Mouse (Mus musculus): ENCODE data around the gene Herc1.

The Herc1 gene

DNA sequence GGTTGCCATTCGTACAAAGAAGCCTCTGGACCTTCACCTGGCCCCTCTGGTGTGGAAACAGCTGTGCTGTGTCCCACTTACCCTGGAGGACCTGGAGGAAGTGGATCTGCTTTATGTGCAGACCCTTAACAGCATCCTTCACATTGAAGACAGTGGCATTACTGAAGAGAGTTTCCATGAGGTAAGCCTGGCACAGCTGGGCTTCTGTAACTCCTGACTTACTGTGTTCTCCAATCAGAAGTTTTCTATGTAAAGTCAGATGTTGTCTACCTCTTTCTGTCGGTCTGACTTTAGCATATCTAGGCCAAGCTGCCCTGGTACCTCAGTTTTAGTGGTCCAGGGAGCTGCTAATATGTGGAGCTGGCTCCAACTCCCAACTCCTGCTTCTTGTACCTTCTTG, 151.0 kb downstream of the Herc1 start:
- DNase-seq (ENCODE audit: low spot score) = no peak

GRCm38 (mm10) chr9:66503879-66504411, 153.7 kb downstream of the Herc1 start:
- no peak for DNase-seq (ENCODE audit: low spot score)

DNA sequence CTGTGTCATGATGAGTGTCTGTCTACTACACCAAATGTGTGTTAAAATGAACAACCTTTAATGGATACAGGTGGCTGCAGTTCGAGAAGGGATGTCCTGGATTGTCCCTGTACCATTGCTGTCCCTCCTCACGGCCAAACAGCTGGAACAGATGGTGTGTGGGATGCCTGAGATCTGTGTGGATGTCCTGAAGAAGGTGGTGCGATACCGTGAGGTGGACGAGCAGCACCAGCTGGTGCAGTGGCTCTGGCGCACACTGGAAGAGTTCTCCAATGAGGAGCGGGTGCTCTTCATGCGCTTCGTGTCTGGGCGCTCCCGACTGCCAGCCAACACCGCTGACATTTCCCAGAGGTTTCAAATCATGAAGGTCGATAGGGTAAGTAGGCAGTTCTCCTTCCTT, 154.3 kb downstream of the Herc1 start:
- DNase-seq (ENCODE audit: low spot score) = no peak

DNA sequence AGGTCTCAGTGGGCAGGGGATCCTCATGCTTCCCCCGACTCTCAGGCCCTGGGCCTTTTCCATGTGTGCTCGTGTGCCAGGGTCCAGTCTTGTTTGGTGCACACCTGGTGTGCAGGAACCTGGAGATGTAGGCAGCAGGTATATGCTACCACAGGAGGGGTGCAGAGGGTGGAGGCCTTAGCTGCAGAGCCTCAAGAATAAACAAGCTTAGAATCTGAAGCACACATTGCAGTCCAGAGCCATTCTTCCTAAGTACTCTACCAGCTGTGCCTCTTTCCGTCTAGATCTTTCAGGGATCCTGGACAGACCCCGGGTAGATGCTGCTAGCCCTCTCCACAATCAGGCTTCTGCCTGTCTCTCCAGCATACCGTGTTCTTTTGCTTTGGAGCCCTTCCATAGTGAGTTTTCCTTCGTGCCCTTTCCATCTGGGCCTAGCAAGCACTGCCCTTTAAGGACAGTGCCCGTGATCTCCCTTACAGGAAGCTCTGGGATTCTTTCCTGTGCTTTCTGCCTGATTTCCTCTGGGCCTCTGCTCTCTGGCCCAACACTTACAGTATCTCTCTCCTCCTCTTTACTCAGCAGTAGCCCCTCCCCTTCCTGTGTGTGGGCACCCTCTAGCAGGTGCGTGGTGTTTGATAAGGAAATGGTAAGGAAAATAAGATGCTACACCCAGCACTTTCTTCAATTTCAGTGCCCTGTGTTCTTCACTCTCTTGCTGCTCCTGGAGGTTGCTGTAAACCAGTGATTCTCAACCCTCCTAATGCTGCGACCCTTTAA, 155.1 kb downstream of the Herc1 start:
- no peak for DNase-seq (ENCODE audit: low spot score)

DNA sequence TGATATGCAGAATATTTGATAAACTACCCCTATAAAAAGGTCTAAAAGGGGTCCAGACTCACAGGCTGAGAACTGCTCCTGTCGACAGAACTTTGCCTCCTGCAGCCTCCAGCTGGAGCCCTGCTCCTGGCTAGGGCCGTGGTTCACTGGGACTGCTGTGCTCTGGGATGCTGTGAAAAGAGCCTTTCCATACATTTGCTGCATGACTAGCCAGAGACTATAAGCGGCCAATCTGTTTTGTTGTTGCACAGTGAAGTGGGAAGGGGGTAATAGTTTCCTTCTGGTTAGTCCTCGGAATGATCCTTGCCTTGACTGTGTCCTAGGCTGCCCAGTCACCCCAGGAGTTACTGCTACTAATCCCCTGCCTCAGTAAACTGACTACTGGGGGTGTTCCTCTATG, 155.8 kb downstream of the Herc1 start:
- DNase-seq (ENCODE audit: low spot score) = no peak

DNA sequence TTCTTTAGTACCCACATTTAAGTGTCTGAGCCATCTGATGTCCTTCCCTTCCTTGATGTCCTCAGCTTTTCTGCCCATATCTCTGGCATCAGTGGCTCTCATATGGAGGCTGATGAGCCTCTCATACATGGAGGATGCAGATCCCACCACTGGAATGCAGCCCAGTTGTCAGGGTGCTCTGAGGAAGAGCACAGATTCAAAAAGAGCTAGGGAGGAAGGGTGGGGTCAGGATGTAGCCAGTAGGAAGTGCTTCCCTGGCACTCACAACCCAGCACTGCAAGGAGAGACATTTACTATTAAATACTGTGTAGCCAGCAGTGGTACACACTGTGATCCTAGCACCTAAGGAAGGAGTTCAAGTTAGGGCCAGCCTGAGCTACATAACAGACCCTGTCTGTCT, 156.2 kb downstream of the Herc1 start:
- no peak for DNase-seq (ENCODE audit: low spot score)

GRCm38 (mm10) chr9:66507684-66508083, 157.4 kb downstream of the Herc1 start:
- DNase-seq (ENCODE audit: low spot score) = no peak

DNA sequence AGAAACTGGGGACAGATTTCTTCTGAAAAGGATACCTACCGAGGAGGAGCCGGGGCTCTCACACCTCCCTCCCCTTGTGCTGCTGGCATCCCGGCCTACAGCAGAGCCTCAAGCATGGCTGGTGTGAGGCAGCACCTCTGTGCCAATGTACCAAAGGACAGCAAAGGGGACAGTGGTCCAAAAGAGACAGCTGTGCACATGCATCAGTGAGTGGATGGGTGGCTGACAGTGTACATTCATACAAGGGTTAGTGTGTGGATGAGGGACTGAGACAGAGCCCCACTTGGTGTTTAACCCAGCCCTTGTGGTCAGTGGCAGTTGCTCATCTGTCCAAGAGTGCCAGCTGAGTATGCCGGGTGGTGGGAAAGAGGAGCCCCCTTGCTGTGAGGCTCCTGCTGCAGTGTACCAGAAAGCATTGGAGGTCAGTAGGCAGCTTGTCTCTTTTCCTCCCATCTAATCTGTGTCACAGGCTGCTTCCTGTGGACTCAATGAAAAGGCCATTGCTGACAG, 158.7 kb downstream of the Herc1 start:
- DNase-seq (ENCODE audit: low spot score) = no peak

GRCm38 (mm10) chr9:66510351-66510841, 160.1 kb downstream of the Herc1 start:
- DNase-seq (ENCODE audit: low spot score) = no peak

- no peak for DNase-seq (ENCODE audit: low spot score)
Measured at GRCm38 (mm10) chr9:66510944-66511343, 160.7 kb downstream of the Herc1 start.

DNA sequence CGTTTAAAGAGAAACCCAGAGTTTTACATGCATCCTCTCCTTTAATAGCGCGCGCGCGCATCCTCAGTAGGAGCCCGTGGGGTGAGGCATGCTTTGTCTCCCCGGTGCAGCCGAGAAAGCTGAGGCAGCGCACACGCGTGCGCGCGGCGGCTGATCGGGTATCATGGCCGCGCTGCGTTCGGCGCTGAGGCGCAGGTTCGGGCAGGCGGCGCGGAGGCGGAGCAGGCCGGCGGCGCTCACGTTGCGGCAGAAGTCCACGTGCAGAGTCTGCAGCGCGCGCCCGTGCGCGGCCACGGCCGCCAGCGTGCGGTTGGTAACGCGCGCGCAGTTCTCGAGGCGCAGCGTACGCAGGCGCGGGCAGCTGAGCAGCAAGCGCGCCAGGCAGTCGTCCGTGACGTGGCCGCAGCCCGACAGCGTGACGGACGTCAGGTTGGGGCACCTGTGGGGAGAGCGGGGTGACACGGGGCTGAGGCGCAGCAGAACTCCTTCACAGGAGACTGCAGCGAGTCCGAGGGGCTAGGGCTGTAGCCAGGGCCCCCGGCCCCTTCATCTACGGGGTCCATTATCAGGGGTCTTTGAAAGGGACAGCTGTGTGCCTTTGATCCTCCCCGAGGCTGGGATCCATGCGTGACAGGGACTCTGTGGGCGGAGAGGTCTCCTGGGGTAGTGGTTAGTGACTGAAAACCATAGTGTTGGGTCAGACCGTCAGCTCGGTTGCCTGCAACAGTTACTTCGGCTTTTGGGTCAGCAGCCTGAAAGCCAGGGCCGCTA, 161.5 kb downstream of the Herc1 start:
- peak; percentile 90 for DNase-seq (ENCODE audit: low spot score)

- DNase-seq (ENCODE audit: low spot score) = peak; percentile 89
Measured at GRCm38 (mm10) chr9:66512351-66512671, 162.1 kb downstream of the Herc1 start.

GRCm38 (mm10) chr9:66513150-66513549, 162.9 kb downstream of the Herc1 start:
- DNase-seq (ENCODE audit: low spot score) = no peak

DNA sequence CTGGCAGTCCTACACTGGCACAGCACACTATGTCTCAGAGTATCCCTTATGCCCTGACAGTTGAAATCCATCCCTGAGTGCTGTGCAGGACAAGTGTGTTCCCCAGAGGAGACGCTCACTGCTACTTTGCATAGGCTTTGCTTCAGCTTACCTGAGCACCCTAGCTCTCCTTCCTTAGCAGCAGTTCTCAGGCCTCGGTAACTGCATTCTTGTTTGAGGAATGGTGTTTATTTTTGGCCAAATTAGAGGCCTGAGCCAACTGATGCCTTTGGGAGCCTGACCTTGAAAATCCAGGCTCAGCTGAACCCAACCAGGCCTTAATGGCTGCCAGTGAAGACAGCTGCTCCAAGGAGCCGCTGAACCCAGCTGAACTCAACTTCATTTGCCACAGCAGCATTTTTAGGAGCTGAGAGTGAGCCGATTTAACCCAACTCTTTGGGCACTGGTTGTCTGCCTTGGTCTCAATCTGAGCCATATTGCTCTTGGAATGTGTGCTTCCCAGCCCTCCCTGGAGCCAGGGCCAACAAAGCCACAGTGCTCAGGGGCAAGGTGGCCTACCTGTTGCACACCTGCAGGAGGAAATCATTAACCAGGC, 163.5 kb downstream of the Herc1 start:
- DNase-seq (ENCODE audit: low spot score) = no peak

GRCm38 (mm10) chr9:66514256-66514770, 164.1 kb downstream of the Herc1 start, which contains the start of gene Fbxl22:
Gene Fbxl22 (minus strand): TSS chr9:66514593.
- DNase-seq (ENCODE audit: low spot score) = peak; percentile 85

DNA sequence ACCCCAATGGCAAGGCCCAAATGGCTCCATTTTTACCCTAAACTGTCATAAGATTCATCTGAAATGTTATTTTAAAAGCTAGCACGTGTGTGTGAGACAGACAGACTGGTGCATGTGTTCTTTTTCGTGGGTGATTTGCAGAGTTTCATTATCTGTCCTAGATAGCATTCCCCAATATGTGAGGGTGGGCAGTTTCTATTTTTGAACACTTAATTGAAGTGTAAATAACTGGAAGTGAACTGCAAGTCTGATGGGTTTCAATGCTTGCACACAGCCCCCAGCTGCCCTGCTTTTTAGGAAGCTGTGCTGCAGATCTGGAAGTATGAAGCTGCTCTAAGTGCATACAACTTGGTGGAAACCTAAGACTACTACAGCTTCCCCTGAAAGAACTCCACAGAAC, 164.9 kb downstream of the Herc1 start:
- DNase-seq (ENCODE audit: low spot score) = no peak

GRCm38 (mm10) chr9:66515680-66516210, 165.5 kb downstream of the Herc1 start:
- no peak for DNase-seq (ENCODE audit: low spot score)

- no peak for DNase-seq (ENCODE audit: low spot score)
Measured at GRCm38 (mm10) chr9:66516296-66516940, 166.2 kb downstream of the Herc1 start.

DNA sequence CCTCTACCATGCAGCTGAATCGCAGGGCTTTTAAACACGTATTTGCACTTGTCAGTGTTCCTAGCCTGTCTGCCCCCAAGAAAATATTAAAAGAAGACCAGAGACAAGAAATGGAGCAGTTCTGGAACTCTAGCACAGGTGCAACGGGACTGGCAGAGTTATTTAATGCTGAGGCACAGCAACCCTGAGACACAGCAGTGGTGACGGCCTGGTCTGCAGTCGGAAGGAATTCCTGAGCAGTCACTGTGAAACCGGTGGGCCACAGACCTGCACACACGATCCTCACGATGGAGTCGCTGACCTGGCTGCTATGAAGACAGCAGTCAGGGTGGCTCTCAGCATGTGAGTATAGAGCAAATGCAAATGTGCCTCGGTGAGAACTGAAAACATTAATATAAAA, 167.5 kb downstream of the Herc1 start:
- no peak for DNase-seq (ENCODE audit: low spot score)

DNA sequence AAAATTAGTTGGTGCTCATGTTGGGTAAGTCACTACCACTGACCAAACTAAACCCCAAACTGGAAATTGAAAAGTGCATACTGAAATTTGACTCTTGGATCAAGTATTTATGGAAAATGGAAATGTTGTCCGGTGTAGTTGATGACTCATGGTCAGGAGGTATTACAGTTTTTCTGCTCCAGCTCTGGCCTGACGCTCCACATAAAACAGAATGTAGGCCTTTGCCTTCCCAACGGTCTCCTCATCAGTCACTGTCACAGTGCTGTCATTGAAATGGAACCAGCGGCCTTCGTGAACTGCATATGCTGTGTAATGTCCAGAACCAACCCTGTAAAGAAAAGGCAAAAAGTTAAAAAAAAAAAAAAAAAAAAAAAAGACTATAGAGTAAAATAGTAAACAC, 168.0 kb downstream of the Herc1 start:
- no peak for DNase-seq (ENCODE audit: low spot score)

GRCm38 (mm10) chr9:66518901-66519300, 168.7 kb downstream of the Herc1 start:
- no peak for DNase-seq (ENCODE audit: low spot score)
